Mouse (Mus musculus) CH12.LX (cell line): ENCODE data around the gene Scn3b. TPM values are rescaled to one million over a fixed set of nuclear protein-coding genes. Genes with fewer than 3 reads are reported as not detected.

Experiments used
- DNase-seq: peaks from one replicate; pipeline ENCODE4 v3.0.0-alpha.2; 2013; ENCODE audit errors: extremely low read depth
- H3K27ac ChIP-seq: 2 replicates; pipeline ENCODE4 v1.5.1; 2012; ENCODE audit warnings: low read depth, mild to moderate bottlenecking, control low read depth, moderate library complexity; ENCODE audit not compliant: insufficient read depth
- H3K27me3 ChIP-seq: replicated peaks from 2 replicates; pipeline ENCODE3; 2012; ENCODE audit warnings: inconsistent platforms
- H3K36me3 ChIP-seq, 2 experiments: replicated peaks in 1 of 2; 2 replicates each; pipeline versions ENCODE3 to v1.6.1; 2012; ENCODE audit warnings: inconsistent platforms in 1 of 2, low read length in 1 of 2, mild to moderate bottlenecking in 1 of 2, mixed read lengths in 1 of 2, moderate library complexity in 1 of 2; ENCODE audit not compliant: control insufficient read depth in 1 of 2, insufficient read depth in 1 of 2
- H3K4me1 ChIP-seq, 2 experiments: 2 replicates each; pipeline ENCODE4 v1.6.1; 2012; ENCODE audit warnings: inconsistent platforms in 1 of 2, moderate library complexity in 1 of 2; ENCODE audit not compliant: insufficient read depth in 2 of 2, control insufficient read depth in 1 of 2
- H3K4me2 ChIP-seq: 2 replicates; pipeline ENCODE4 v1.6.1; 2012; ENCODE audit warnings: low read depth, mild to moderate bottlenecking, control low read depth; ENCODE audit not compliant: poor library complexity, insufficient read depth, severe bottlenecking
- H3K4me3 ChIP-seq, 3 experiments: fragments of 150-350 bp in 1 of 3; sonication (generic) in 1 of 3; replicated peaks in 1 of 3; 2 replicates each; pipeline versions ENCODE3 to v1.5.1; 2011 to 2012; ENCODE audit warnings: low read depth in 2 of 3, low read length in 2 of 3, mild to moderate bottlenecking in 2 of 3, moderate library complexity in 2 of 3, control low read depth in 1 of 3, improper control_type of control experiment in 1 of 3, inconsistent platforms in 1 of 3, mixed read lengths in 1 of 3; ENCODE audit not compliant: poor library complexity in 1 of 3
- H3K79me2 ChIP-seq: replicated peaks from 2 replicates; pipeline ENCODE4 v1.6.1; 2012; ENCODE audit warnings: mild to moderate bottlenecking, moderate library complexity; ENCODE audit not compliant: control insufficient read depth, poor library complexity, insufficient read depth, severe bottlenecking; ENCODE audit errors: extremely low read depth
- H3K9ac ChIP-seq: 2 replicates; pipeline ENCODE4 v1.6.1; 2012; ENCODE audit warnings: low read depth, mild to moderate bottlenecking, control low read depth, moderate library complexity; ENCODE audit not compliant: insufficient read depth
- H3K9me3 ChIP-seq: replicated peaks from 2 replicates; pipeline ENCODE3; 2012; ENCODE audit warnings: low read length, inconsistent platforms, mixed read lengths
- CHD2 ChIP-seq: IDR thresholded peaks from 2 replicates; pipeline ENCODE4 v1.6.1; 2011; ENCODE audit warnings: low read length, improper control_type of control experiment
- E2F4 ChIP-seq: IDR thresholded peaks from 2 replicates; pipeline ENCODE4 v1.6.1; 2011; ENCODE audit warnings: low read depth, low read length, improper control_type of control experiment; ENCODE audit not compliant: insufficient replicate concordance
- ELF1 ChIP-seq: IDR thresholded peaks from 2 replicates; pipeline ENCODE4 v1.6.1; 2014; ENCODE audit warnings: low read depth, mild to moderate bottlenecking, inconsistent platforms, low read length, improper control_type of control experiment
- HCFC1 ChIP-seq: IDR thresholded peaks from 2 replicates; pipeline ENCODE4 v1.6.1; 2012; ENCODE audit warnings: low read depth, mild to moderate bottlenecking, inconsistent platforms, low read length, improper control_type of control experiment
- IRF4 ChIP-seq: IDR thresholded peaks from 2 replicates; pipeline ENCODE4 v1.6.1; 2014; ENCODE audit warnings: low read depth, mild to moderate bottlenecking, inconsistent platforms, low read length, improper control_type of control experiment
- JUND ChIP-seq: conservative IDR thresholded peaks from 2 replicates; pipeline ENCODE4 v1.6.1; 2011; ENCODE audit warnings: low read depth, low read length, improper control_type of control experiment
- MAZ ChIP-seq: IDR thresholded peaks from 2 replicates; pipeline ENCODE4 v1.6.1; 2012; ENCODE audit warnings: low read depth, mild to moderate bottlenecking, inconsistent platforms, low read length, improper control_type of control experiment, moderate library complexity
- MEF2A ChIP-seq: IDR thresholded peaks from 2 replicates; pipeline ENCODE4 v1.6.1; 2014; ENCODE audit warnings: low read depth, mild to moderate bottlenecking, inconsistent platforms, low read length, improper control_type of control experiment, borderline replicate concordance
- MYC ChIP-seq: IDR thresholded peaks from 2 replicates; pipeline ENCODE4 v1.6.1; 2011; ENCODE audit warnings: low read depth, mild to moderate bottlenecking, improper control_type of control experiment, low read length
- POLR2A ChIP-seq: IDR thresholded peaks from 2 replicates; pipeline ENCODE4 v1.6.1; 2011; ENCODE audit warnings: low read depth, mild to moderate bottlenecking, improper control_type of control experiment, low read length
- RAD21 ChIP-seq: IDR thresholded peaks from 2 replicates; pipeline ENCODE4 v1.6.1; 2011; ENCODE audit warnings: low read depth, mild to moderate bottlenecking, low read length, improper control_type of control experiment, moderate library complexity
- SIN3A ChIP-seq: IDR thresholded peaks from 2 replicates; pipeline ENCODE4 v1.6.1; 2012; ENCODE audit warnings: low read length, improper control_type of control experiment, inconsistent platforms
- TCF12 ChIP-seq: IDR thresholded peaks from 2 replicates; pipeline ENCODE4 v1.6.1; 2014; ENCODE audit warnings: low read depth, mild to moderate bottlenecking, inconsistent platforms, low read length, improper control_type of control experiment
- ZNF384 ChIP-seq: IDR thresholded peaks from 2 replicates; pipeline ENCODE4 v1.6.1; 2012; ENCODE audit warnings: low read depth, low read length, improper control_type of control experiment, inconsistent platforms
- dilution Hi-C: fragments of 300-500 bp; cut with MboI; formaldehyde crosslinking; loops from 2 replicates; pipeline ENCODE4 v1.14.3; 2020; ENCODE audit warnings: low sequenced_read_pairs; ENCODE audit not compliant: extremely low pct_unique_long_range_greater_than_20kb, extremely low pct_ligation_motif_present
- in situ Hi-C: fragments of 300-500 bp; cut with MboI; formaldehyde crosslinking; loops from 3 replicates; pipeline ENCODE4 v1.14.3; 2019; ENCODE audit warnings: low sequenced_read_pairs, low pct_ligation_motif_present, low pct_unique_long_range_greater_than_20kb, mixed read lengths
- polyA plus RNA-seq: library from polyadenylated mRNA; unstranded; fragments of >175 nt; gene quantifications from 2 replicates; pipeline ENCODE4 v1.2.1, GENCODE M21; 2012; ENCODE audit warnings: low read depth; ENCODE audit not compliant: insufficient read length
- total RNA-seq, 2 experiments: library from RNA; depleted of rRNA; stranded (reverse); fragments of 300-350 nt in 1 of 2; fragments of >200 nt in 1 of 2; gene quantifications; 2 replicates each; pipeline ENCODE4 v1.2.3; 2012 to 2014

Scn3b gene
- total and polyA plus RNA-seq, 3 experiments: 0.08 to 0.34 TPM; not detected in 1

DNA sequence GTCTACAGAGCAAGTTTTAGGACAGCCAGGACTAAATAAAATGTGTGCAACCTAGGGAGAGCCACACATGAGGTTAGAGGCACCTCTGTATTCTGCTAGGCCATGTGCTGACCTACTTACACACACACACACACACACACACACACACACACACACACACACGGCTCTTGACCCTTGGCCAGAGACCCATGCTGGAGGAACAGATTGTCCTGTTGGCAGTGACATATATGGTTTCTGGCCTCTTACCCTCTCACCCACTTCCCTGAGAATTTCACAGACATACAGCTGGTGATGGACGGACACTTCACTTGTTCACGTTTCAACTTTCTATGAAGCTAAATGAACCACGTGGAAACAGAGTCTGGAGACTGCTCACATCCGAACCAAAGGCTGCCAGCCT is 49.8 kb downstream of the Scn3b start:
- Histone ChIP-seq H3K4me3 (peak overlapping the region in 1 of 3 experiments; percentile 6), H3K4me1 (peaks cover 15 to 54% of the 10 kb centered on the region in 2 experiments)

DNA sequence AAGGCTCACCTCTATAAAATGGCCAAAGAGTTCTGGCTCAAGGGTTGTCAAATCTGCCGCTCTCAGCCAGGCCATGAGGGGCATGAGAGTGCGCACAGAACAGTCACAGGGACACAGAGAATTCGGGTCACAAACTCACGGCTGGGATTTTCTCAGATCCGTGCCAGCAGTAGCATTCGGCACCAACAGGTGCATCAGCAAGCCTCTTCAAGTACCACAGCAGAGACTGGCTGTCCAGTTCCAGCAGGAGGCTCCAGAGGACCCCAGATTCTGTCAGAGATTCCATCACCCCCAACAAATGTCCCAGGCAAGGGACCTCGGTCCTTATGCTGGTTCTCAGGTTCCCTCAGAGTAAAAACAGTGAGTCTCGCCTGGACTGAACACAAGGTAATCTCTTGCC is 51.4 kb downstream of the Scn3b start:
- in situ Hi-C loops: no loop called here
- Histone ChIP-seq H3K9me3 (no peaks in the 10 kb centered on the region), H3K9ac (0 out of 2 replicates have a peak overlapping the region, but pooled peaks have one; percentile 3), H3K4me2 (no peak overlapping the region), H3K4me3 (no peak overlapping the region), H3K27me3 (no peaks in the 10 kb centered on the region), H3K27ac (no peak overlapping the region), H3K79me2 (no peaks in the 10 kb centered on the region), H3K4me1 (peaks cover 15 to 58% of the 10 kb centered on the region in 2 experiments), H3K36me3 (peaks cover 10 to 91% of the 10 kb centered on the region in 2 experiments)
- dilution Hi-C loops: no loop called here
- TF ChIP-seq MAZ (no peak), ZNF384 (no peak), IRF4 (no peak)
- DNase-seq: no peak

More for the DNA sequence above, 49.8 kb downstream of the Scn3b start:
- H3K4me2 ChIP-seq: no peak overlapping the region
- H3K27me3 ChIP-seq: no peaks in the 10 kb centered on the region
- dilution Hi-C loops (no loop called here), in situ Hi-C loops (no loop called here)
- H3K36me3 ChIP-seq: peaks cover 18 to 91% of the 10 kb centered on the region in 2 experiments
- TF ChIP-seq ELF1: no peak
- TF ChIP-seq POLR2A: no peak
- TF ChIP-seq HCFC1: no peak
- TF ChIP-seq SIN3A: no peak
- TF ChIP-seq MEF2A: no peak
- TF ChIP-seq E2F4: no peak
- no peak for TF ChIP-seq TCF12
- no peak for TF ChIP-seq JUND
- TF ChIP-seq RAD21: no peak
- no peak for TF ChIP-seq CHD2
- TF ChIP-seq MYC: no peak
- no peak overlapping the region for H3K27ac ChIP-seq
- no peaks in the 10 kb centered on the region for H3K79me2 ChIP-seq
- H3K9ac ChIP-seq: no peak overlapping the region
- H3K9me3 ChIP-seq: no peaks in the 10 kb centered on the region
- no peak for DNase-seq
